Mouse (Mus musculus) B cell, adult (primary cell): Measurements from ENCODE around the gene Gm9964. TPM values are rescaled to one million over a fixed set of nuclear protein-coding genes. Genes with fewer than 3 reads are reported as not detected.

Experiments used
- total RNA-seq: library from RNA; stranded (reverse); gene quantifications from 4 replicates; pipeline ENCODE4 v1.2.4, GENCODE M21; 2023; ENCODE audit not compliant: inconsistent age

Gene Gm9964
- total RNA-seq, result 1.5 to 3.8 TPM (median 2.8 TPM) in 4 replicates

DNA sequence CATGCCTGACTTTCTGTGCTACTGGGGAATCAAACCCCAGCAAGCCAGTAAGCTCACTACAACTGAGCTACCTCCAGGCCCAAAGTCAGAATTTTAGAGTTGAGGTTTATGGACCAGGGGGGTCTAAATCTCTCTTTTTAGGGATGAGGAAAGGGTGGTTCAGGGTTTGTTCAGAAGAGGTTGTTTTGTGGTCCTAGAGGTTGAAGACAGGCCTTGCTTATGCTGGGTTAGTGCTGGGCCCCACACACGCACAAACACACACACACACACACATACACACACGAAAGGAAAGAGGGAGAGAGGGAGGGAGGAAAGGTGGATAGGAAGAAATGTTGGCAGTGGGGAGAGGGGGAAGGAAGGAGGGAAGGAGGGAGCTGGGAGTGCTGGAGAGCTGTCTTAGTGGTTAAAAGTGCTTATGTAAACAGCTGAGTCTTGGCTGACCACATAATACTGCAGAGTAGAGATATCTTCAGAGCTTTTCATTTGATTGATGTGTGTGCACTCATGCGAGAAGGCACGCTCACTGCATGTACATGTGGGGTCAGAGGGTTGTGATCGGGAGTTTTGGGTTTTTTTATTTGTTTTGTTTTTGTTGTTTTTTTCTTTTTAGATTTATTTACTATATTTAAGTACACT, at the start of gene Gm9964:
TSS of gene Gm9964 (minus strand) at position 51 of the 636 bp plus-strand sequence.

DNA sequence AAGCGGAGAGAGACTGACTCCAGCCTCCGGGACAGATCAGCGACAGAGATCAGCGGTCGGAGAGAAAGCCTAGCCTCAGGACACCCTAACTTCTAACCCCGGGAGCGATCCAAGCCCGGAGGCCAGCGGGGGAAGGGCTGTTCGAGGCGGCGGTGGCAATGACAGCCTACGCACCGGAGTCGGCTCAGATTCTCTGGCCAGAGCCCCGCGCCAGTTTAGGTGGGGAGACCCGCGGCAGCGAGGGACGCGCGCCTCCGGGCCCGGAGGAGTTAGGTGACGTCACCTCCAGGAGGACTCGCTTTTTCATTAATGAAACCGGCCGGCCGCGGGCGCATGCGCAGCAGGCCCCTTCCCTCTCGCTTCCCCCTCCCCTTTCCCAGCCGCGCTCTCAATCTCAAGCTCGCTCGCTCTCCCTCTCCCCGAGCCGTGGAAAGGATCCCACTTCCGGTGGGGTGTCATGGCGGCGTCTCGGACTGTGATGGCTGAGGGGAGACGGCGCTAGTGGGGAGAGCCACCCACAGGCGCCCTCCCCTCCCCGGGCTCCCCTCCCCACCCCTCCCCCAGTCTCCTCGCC, 42.6 kb upstream of the Gm9964 start, which contains the start of gene Nf1:
TSS of gene Nf1 (plus strand) at position 460 of the 574 bp plus-strand sequence.

DNA sequence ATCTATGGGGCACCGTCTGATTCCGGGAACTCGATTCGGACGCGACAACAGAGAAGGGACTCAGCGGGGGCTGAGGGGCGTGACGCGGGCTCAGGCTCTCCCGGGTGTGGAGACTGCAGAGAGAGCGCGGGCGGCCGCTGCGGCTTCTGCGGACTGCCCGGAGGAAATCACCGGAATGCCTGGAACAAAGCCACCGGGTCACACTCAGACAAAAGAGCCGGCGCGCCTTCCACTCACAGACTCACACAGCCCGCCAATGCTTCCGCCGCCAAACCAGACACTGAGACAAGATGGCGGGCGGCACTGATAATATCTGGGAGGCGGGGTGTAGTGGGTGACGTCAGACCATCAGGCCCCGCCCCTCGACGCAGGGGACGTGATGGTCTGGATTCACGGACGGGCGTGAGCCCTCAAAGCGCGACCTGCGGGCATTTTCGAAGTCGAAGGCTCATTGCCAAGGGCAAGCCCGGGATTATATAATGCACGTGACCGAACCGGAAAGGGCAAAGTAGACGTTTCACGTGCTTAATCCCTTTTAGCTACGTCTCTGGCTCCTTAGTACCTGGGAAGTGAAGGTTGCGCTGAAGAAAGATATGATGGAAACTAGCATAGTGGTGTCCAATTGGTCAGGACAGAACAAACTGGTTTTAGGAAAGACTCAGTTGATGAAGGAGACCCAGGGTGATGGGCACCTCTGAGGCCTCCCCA, 42.2 kb downstream of the Gm9964 start, which contains the start of gene Wsb1:
TSS of gene Wsb1 (minus strand) at position 281 of the 708 bp plus-strand sequence.

Other genes with a start within 250 kb of the Gm9964 start
- gene Ksr1, start 150.5 kb downstream of the Gm9964 start, total RNA-seq, result 12.3 to 15.4 TPM (median 13.5 TPM) in 4 replicates
- gene Wsb1, start 42.2 kb downstream of the Gm9964 start, total RNA-seq, result 161 to 182 TPM (median 164 TPM) in 4 replicates
- 24.6 to 37.2 TPM (median 30.0 TPM) in 4 replicates for gene Nf1, start 42.8 kb upstream of the Gm9964 start, total RNA-seq
- gene Omg, start 207.2 kb upstream of the Gm9964 start, total RNA-seq, result 0.51 to 0.64 TPM in 2 of 4 replicates, not detected in the others
- 132 to 160 TPM (median 159 TPM) in 4 replicates for gene Evi2b, start 226.9 kb upstream of the Gm9964 start, total RNA-seq
- 5.7 to 9.6 TPM (median 8.0 TPM) in 4 replicates for gene Evi2, start 233.7 kb upstream of the Gm9964 start, total RNA-seq
- 56.1 to 75.4 TPM (median 65.3 TPM) in 4 replicates for gene Evi2a, start 233.7 kb upstream of the Gm9964 start, total RNA-seq